Mouse (Mus musculus): ENCODE measurements at regions not wholly inside any gene's neighbourhood (a gene's known extent, or its start where the extent isn't known, plus 50 kb on each side); places are given as distances from the start of the nearest gene placed in this dataset.
"Not testable (repeated sequence)": the region's sequence is repeated elsewhere in the genome, so short reads cannot be mapped to it uniquely, and the experiment has no call there.

DNA sequence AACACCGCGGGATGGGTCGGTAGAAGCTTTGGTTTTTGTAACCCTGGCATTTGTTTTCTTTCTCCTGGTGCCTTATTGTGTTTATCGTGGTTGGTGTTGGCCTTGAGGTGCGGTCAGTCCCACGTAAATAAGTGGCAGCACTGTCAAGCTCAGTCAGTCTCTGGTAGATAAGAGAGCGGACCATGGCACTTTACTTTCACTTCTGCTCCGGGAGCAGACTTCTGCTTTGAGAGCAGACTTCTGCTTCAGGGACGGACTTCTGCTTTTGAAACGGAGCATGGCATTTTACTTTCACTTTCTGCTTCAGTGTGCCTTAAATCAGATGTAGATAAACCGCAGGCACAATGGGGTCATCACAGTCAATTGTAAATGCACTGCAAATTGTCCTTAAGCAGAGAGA is 54.3 kb upstream of the Ccdc66 start:
- H3K4me3 ChIP-seq (replicated peaks; ENCODE audit: extremely low read depth, low read depth, low read length); H3K4me1 ChIP-seq (ENCODE audit: control insufficient read depth, insufficient read depth, low read length); DNase-seq: not testable (repeated sequence)
- 63% methylated on average over 11 of the region's 11 CpGs for WGBS

DNA sequence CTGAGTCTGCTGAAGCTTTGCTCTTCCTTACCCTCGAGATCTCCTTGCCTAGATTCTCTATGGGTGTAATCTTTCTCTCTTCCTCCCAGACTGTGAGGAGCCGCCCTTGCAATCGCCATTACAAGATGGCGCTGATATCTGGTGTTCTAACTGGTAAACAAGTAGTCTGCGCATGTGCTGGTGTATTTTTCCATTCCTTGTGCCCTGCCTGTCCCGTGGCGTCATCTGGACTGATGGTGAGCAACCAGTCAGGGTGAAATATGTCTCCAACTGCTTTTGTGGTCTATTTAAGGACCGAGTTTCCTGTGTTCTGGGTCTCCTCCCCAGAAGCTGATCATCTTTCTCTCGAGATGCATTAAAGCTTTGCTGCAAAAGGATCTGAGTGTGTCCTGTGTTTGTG is 53.7 kb upstream of the Ccdc66 start:
- not testable (repeated sequence) for DNase-seq; H3K4me3 ChIP-seq (replicated peaks; ENCODE audit: extremely low read depth, low read depth, low read length); H3K4me1 ChIP-seq (ENCODE audit: control insufficient read depth, insufficient read depth, low read length)
- WGBS: 81% methylated on average over 9 of the region's 9 CpGs

DNA sequence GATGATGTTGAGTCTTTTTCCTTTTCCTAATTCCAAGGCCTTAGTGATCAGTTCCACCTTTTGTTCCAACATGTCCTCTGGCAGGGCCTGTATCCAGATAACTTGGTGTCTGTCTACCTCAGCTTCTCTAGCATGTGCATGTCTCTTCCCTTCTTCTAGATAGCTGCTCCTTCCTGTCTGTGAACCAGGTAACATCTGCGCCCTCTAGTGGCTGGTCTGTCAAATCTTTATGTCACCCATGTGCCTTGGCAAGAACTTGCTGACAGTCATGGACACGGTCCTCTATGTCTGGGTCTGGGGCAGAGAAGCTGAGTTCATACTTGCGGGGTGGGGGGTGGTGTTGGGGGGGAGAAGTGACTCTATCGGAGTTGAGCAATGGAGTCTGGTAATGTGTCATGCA is 52.2 kb upstream of the Ccdc66 start:
- peak; percentile 30 for DNase-seq
- no peak for TF ChIP-seq POLR2A (IDR thresholded peaks at IDR 0.05; ENCODE audit: borderline replicate concordance, extremely low read depth, low read depth, low read length)
- peak; percentile 50 for TF ChIP-seq CTCF (IDR thresholded peaks at IDR 0.05; ENCODE audit: insufficient read depth, low read length)
- 40% methylated on average over 4 of the region's 4 CpGs for WGBS

DNA sequence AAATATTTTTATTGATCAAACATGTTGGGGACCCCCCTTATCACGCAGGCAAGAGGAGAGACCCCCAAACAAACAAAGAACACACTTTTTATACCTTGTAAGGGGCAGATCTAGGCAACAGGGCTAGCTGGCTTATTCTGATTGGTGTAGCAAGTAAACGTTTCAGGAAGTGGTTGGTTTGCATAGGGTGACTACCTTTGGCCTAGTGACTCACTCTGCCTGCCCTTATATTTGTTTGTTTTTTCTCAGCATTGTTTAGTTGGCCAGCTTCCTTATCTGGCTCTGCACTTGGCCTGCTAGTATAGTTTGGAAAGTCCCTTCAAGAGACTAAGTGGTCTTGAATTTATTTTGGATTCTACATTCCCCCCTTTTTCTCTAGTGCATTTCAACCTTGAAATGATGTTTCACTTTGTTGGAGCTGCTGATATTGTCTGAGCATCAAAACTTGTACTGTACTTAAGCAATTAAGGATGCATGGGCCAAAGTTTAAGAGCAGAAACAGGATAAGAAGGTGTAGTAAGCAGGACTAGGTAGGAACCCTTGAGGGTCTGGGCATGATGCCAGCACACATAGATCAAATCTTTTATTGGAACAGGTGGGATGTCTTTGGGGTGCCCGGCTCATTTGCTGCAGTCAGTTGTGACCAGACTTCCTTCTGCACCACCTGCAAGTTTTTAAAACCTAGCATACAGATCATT is 50.7 kb upstream of the Ccdc66 start:
- 31% methylated on average over 3 of the region's 3 CpGs for WGBS
- no peak overlapping the region for H3K4me3 ChIP-seq (replicated peaks; ENCODE audit: extremely low read depth, low read depth, low read length)
- H3K4me1 ChIP-seq (ENCODE audit: control insufficient read depth, insufficient read depth, low read length): no peaks in the 10 kb centered on the region

More for the DNA sequence above, 52.2 kb upstream of the Ccdc66 start:
- Histone ChIP-seq H3K4me1 (ENCODE audit: control insufficient read depth, insufficient read depth, low read length) (no peaks in the 10 kb centered on the region), H3K4me3 (replicated peaks; ENCODE audit: extremely low read depth, low read depth, low read length) (no peak overlapping the region)

More for the DNA sequence above, 50.7 kb upstream of the Ccdc66 start:
- no peak for DNase-seq
- TF ChIP-seq POLR2A (IDR thresholded peaks at IDR 0.05; ENCODE audit: borderline replicate concordance, extremely low read depth, low read depth, low read length) (no peak), CTCF (IDR thresholded peaks at IDR 0.05; ENCODE audit: insufficient read depth, low read length) (no peak)

Data from lung, adult 2 months (tissue).